Mouse (Mus musculus): ENCODE measurements around the gene Gnptg. TPM values are rescaled to one million over a fixed set of nuclear protein-coding genes. Genes with fewer than 3 reads are reported as not detected.

Gnptg gene
- polyA plus RNA-seq, 1 experiment from 2014 or later = 73.2 TPM

- no peak for DNase-seq (ENCODE audit: low spot score)
- H3K4me1 ChIP-seq (replicated peaks) = no peaks in the 10 kb centered on the region
- 93% methylated on average over 15 of the region's 15 CpGs for WGBS
- H3K36me3 ChIP-seq = peaks cover 98% of the 10 kb centered on the region
- H3K27me3 ChIP-seq (ENCODE audit: insufficient read depth, poor library complexity, severe bottlenecking) = no peaks in the 10 kb centered on the region
- no peak overlapping the region for H3K27ac ChIP-seq
- H3K4me3 ChIP-seq = no peak overlapping the region
- H3K9me3 ChIP-seq = no peaks in the 10 kb centered on the region
Observed at GRCm38 (mm10) chr17:25210680-25211466, 29.1 kb downstream of the Gnptg start.

GRCm38 (mm10) chr17:25210006-25210405, 29.9 kb downstream of the Gnptg start:
- H3K27me3 ChIP-seq (ENCODE audit: insufficient read depth, poor library complexity, severe bottlenecking) = no peaks in the 10 kb centered on the region
- H3K27ac ChIP-seq = no peak overlapping the region
- WGBS = 97% methylated on average over 4 of the region's 4 CpGs
- H3K9me3 ChIP-seq = no peaks in the 10 kb centered on the region
- no peak overlapping the region for H3K4me3 ChIP-seq
- DNase-seq (ENCODE audit: low spot score) = no peak
- H3K4me1 ChIP-seq (replicated peaks) = no peaks in the 10 kb centered on the region
- peaks cover 98% of the 10 kb centered on the region for H3K36me3 ChIP-seq

DNA sequence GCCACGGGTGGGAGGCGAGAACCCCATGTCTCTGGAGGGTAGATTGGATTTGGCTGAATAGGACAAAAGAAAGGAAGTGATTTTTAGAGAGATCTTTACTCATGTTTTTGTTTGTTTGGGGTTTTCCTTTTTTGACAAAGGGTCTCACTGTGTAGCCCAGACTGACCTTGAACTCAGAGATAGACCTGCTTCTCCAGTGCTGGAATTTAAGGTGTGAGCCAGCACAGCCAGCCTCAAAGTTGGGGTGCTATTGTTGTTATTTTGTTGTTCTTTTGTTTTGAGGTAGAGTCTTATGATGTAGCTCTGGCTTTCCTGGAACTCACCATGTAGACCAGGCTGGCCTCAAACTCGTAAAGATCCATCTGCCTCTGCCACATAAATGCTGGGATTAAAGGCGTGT, 37.5 kb downstream of the Gnptg start:
- WGBS = 95% methylated on average over 4 of the region's 4 CpGs
- no peak overlapping the region for H3K27ac ChIP-seq
- H3K36me3 ChIP-seq = peaks cover 85% of the 10 kb centered on the region
- H3K4me3 ChIP-seq = no peak overlapping the region
- DNase-seq (ENCODE audit: low spot score) = no peak
- H3K27me3 ChIP-seq (ENCODE audit: insufficient read depth, poor library complexity, severe bottlenecking) = no peaks in the 10 kb centered on the region
- H3K9me3 ChIP-seq = no peaks in the 10 kb centered on the region
- no peaks in the 10 kb centered on the region for H3K4me1 ChIP-seq (replicated peaks)

DNA sequence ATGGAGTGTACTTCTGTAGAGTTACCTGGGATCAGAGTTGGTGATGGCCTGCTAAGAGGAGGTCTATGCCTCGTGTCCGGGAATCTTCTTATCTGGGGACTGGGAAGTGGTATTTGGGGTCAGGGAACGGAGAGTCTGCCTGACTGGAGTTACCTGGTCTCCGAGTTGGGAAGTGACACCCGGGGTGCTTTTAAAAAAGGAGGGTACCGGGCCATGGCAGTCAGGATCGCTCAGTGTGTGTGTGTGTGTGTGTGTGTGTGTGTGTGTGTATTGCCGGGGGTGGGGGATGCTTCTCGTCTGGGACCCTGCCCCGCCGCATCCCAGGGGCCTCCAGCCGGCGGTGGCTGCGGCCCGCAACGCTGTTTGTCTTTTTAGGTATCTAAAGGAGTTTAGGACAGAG, 50.8 kb downstream of the Gnptg start:
- Histone ChIP-seq H3K27ac (peak overlapping the region; percentile 90), H3K4me1 (replicated peaks) (peaks cover 32% of the 10 kb centered on the region), H3K27me3 (ENCODE audit: insufficient read depth, poor library complexity, severe bottlenecking) (no peaks in the 10 kb centered on the region), H3K36me3 (peaks cover 27% of the 10 kb centered on the region), H3K4me3 (peak overlapping the region; percentile 89), H3K9me3 (no peaks in the 10 kb centered on the region)
- 6% methylated on average over 16 of the region's 16 CpGs for WGBS
- DNase-seq (ENCODE audit: low spot score) = no peak

DNA sequence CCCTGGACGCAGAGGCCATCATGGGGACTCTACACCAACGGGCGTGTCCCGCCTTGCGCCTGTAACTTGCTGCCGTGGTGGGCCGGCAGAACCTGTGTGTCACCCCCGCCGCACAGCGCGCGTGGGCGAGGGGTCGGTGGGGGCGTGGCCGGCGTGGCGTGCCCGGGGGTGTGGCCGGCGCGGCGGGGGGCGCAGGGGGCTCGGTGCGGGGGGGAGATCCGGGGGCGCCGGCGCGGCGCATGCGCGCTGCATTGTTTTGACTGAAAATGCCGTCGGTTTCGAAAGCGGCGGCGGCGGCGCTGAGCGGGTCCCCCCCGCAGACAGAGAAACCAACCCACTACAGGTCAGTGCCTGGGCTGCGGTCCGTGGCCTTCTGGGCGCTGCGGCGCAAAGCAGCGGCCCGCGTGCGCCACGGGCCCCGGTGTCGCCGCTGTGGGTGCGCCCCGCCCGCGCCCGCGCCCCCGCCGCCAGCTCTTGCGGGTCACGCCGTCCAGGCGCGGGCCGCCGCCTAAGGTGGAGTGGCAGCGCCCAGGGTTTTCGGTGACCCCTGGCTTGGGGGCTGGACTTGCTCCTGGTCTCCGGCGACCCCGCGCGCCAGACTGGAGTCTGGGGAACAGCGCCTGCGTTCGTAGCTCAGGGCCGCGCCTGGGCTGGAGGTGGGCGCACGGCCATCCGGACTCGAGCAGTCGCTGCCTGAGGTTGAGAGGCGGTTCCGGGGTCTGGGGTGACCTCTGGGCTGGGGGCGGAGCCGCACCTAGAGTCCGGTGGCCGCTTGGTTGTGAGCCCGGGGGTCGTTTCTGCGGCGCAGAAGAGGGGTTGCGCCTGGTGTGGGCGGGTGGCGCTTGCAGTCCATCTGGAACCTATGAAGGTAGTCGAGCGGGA, 51.5 kb downstream of the Gnptg start, which contains the start of gene Unkl:
Gene Unkl, plus strand, starts transcription at position 248 of the 882 bp plus-strand sequence.
- Histone ChIP-seq H3K27ac (peak within 1 kb of the TSS; percentile 90), H3K4me3 (peak within 1 kb of the TSS; percentile 89), H3K36me3 (peaks cover 20% of the 10 kb centered on the region), H3K27me3 (ENCODE audit: insufficient read depth, poor library complexity, severe bottlenecking) (no peaks in the 10 kb centered on the region), H3K9me3 (no peaks in the 10 kb centered on the region), H3K4me1 (replicated peaks) (peaks cover 37% of the 10 kb centered on the region)
- under 1% methylated on average over 104 of the region's 104 CpGs for WGBS
- peak; percentile 77 for DNase-seq (ENCODE audit: low spot score)

DNA sequence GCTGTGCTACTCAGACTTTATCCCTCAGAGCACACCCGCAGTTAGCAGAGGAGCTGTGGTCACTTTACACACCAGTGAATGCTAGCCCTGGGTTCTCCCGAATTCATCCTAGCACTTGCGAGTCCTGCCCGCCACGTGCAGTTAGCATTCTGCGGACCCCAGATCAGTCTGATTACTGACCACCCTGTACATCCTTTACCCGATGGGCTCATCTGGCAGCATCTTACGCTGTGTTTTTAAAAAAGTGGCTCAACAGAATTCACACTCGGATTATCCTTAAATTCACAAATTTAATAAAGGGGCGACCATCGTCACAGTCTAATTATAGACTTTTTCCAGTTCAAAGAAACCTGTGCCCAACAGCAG, 52.2 kb downstream of the Gnptg start:
- peak overlapping the region; percentile 89 for H3K4me3 ChIP-seq
- H3K4me1 ChIP-seq (replicated peaks) = peaks cover 42% of the 10 kb centered on the region
- no peak for DNase-seq (ENCODE audit: low spot score)
- peaks cover under 1% of the 10 kb centered on the region; the same call in 1 of the 2 replicates for H3K27me3 ChIP-seq (ENCODE audit: insufficient read depth, poor library complexity, severe bottlenecking)
- no peaks in the 10 kb centered on the region for H3K9me3 ChIP-seq
- H3K36me3 ChIP-seq = peaks cover 14% of the 10 kb centered on the region
- WGBS = 8% methylated on average over 11 of the region's 11 CpGs
- peak overlapping the region; percentile 90 for H3K27ac ChIP-seq

GRCm38 (mm10) chr17:25184961-25185360, 55.0 kb downstream of the Gnptg start:
- Histone ChIP-seq H3K4me1 (replicated peaks) (peaks cover 42% of the 10 kb centered on the region), H3K27me3 (ENCODE audit: insufficient read depth, poor library complexity, severe bottlenecking) (peaks cover 4% of the 10 kb centered on the region; the same call in 1 of the 2 replicates), H3K27ac (peak overlapping the region; percentile 94), H3K9me3 (no peaks in the 10 kb centered on the region), H3K36me3 (peaks cover 7% of the 10 kb centered on the region; the same call in 1 of the 2 replicates), H3K4me3 (peak overlapping the region; percentile 93)
- no peak for DNase-seq (ENCODE audit: low spot score)
- WGBS = 9% methylated on average over 17 of the region's 17 CpGs

DNA sequence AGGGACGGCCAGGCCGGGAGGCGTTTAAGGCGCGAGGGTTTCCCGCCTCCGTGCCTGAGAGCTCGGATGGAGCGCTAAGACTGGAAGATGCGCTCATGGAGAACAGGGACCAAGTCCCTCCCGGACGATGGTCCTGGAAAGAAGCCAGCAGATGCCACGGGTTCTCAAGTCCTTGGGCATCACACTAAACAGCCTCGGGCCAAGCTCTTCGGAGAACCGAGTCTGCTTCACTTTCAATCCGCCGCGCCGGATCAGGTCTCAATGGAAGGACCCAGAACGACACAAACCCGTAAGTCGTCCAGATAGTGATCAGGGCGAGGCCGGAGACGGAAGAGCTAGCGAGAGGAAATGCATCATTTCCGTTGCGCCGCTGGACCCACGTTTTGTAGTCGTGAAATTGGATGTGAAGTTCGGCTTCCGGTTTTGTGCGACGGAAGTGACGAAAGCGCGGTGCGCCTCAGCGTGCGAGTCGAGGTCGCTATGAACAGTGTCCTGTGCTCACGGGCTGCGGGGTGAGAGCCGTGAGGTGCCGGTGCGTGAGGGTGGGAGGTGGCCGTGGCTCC, 55.7 kb downstream of the Gnptg start, which contains the start of gene BC003965:
Gene BC003965, plus strand, starts transcription at position 426 of the 563 bp plus-strand sequence.
- under 1% methylated on average over 50 of the region's 50 CpGs for WGBS
- peak within 1 kb of the TSS; percentile 94 for H3K27ac ChIP-seq

More for the DNA sequence above, 55.7 kb downstream of the Gnptg start, which contains the start of gene BC003965:
- H3K9me3 ChIP-seq = no peaks in the 10 kb centered on the region
- DNase-seq (ENCODE audit: low spot score) = peak; percentile 98
- H3K27me3 ChIP-seq (ENCODE audit: insufficient read depth, poor library complexity, severe bottlenecking) = peaks cover 4% of the 10 kb centered on the region; the same call in 1 of the 2 replicates
- peaks cover 34% of the 10 kb centered on the region for H3K4me1 ChIP-seq (replicated peaks)
- peak within 1 kb of the TSS; percentile 93 for H3K4me3 ChIP-seq
- H3K36me3 ChIP-seq = peaks cover 7% of the 10 kb centered on the region; the same call in 1 of the 2 replicates

Other genes with a start within 250 kb of the Gnptg start
- gene Cramp1l, start 224.3 kb downstream of the Gnptg start, polyA plus RNA-seq (2016; fragmentation: Nextera tagmentation; extraction: Ambion mirVana) = 7.9 and 9.1 TPM in 2 replicates
- gene Ift140, start 224.0 kb downstream of the Gnptg start, polyA plus RNA-seq (2016; fragmentation: Nextera tagmentation; extraction: Ambion mirVana) = 25.1 and 31.7 TPM in 2 replicates
- 13.0 and 13.7 TPM in 2 replicates for gene Tmem204, start 156.5 kb downstream of the Gnptg start, polyA plus RNA-seq (2016; fragmentation: Nextera tagmentation; extraction: Ambion mirVana)
- 49.9 and 52.3 TPM in 2 replicates for gene Telo2, start 124.2 kb downstream of the Gnptg start, polyA plus RNA-seq (2016; fragmentation: Nextera tagmentation; extraction: Ambion mirVana)
- gene Ptx4, start 119.4 kb downstream of the Gnptg start, polyA plus RNA-seq (2016; fragmentation: Nextera tagmentation; extraction: Ambion mirVana) = not detected in 2 replicates
- 23.5 and 24.7 TPM in 2 replicates for gene Clcn7, start 106.7 kb downstream of the Gnptg start, polyA plus RNA-seq (2016; fragmentation: Nextera tagmentation; extraction: Ambion mirVana)
- gene Ccdc154, start 77.7 kb downstream of the Gnptg start, polyA plus RNA-seq (2016; fragmentation: Nextera tagmentation; extraction: Ambion mirVana) = not detected in 2 replicates
- not detected in 2 replicates for gene Gm38655, start 64.7 kb downstream of the Gnptg start, polyA plus RNA-seq (2016; fragmentation: Nextera tagmentation; extraction: Ambion mirVana)
- gene BC003965, start 55.6 kb downstream of the Gnptg start, polyA plus RNA-seq (2016; fragmentation: Nextera tagmentation; extraction: Ambion mirVana) = 35.6 and 36.3 TPM in 2 replicates
- 8.5 and 8.6 TPM in 2 replicates for gene Unkl, start 51.7 kb downstream of the Gnptg start, polyA plus RNA-seq (2016; fragmentation: Nextera tagmentation; extraction: Ambion mirVana)
- gene Tsr3, start within 50 bp of the Gnptg start, polyA plus RNA-seq (2016; fragmentation: Nextera tagmentation; extraction: Ambion mirVana) = 76.9 and 86.4 TPM in 2 replicates
- gene Baiap3, start 16.2 kb upstream of the Gnptg start, polyA plus RNA-seq (2016; fragmentation: Nextera tagmentation; extraction: Ambion mirVana) = 2.3 and 3.5 TPM in 2 replicates
- 862 and 894 TPM in 2 replicates for gene Ube2i, start 34.5 kb upstream of the Gnptg start, polyA plus RNA-seq (2016; fragmentation: Nextera tagmentation; extraction: Ambion mirVana)
- not detected in 2 replicates for gene Prss34, start 58.3 kb upstream of the Gnptg start, polyA plus RNA-seq (2016; fragmentation: Nextera tagmentation; extraction: Ambion mirVana)
- not detected in 2 replicates for gene Prss28, start 68.5 kb upstream of the Gnptg start, polyA plus RNA-seq (2016; fragmentation: Nextera tagmentation; extraction: Ambion mirVana)
- not detected in 2 replicates for gene Prss29, start 78.5 kb upstream of the Gnptg start, polyA plus RNA-seq (2016; fragmentation: Nextera tagmentation; extraction: Ambion mirVana)
- gene Tpsab1, start 105.4 kb upstream of the Gnptg start, polyA plus RNA-seq (2016; fragmentation: Nextera tagmentation; extraction: Ambion mirVana) = not detected in 2 replicates
- gene Tpsb2, start 126.2 kb upstream of the Gnptg start, polyA plus RNA-seq (2016; fragmentation: Nextera tagmentation; extraction: Ambion mirVana) = not detected in 2 replicates
- 0.50 TPM in 1 of 2 replicates, not detected in the other for gene Tpsg1, start 129.1 kb upstream of the Gnptg start, polyA plus RNA-seq (2016; fragmentation: Nextera tagmentation; extraction: Ambion mirVana)
- gene Cacna1h, start 193.7 kb upstream of the Gnptg start, polyA plus RNA-seq (2016; fragmentation: Nextera tagmentation; extraction: Ambion mirVana) = 3.9 and 6.8 TPM in 2 replicates
- gene Tekt4, start 214.5 kb upstream of the Gnptg start, polyA plus RNA-seq (2016; fragmentation: Nextera tagmentation; extraction: Ambion mirVana) = 1.2 and 2.8 TPM in 2 replicates